Mouse (Mus musculus) neural tube, embryonic 11.5 days (tissue): ENCODE results near the gene Tead4. TPM values are rescaled to one million over a fixed set of nuclear protein-coding genes. Genes with fewer than 3 reads are reported as not detected.

Experiments used
- ATAC-seq: fragments of 200-750 bp; cut with Nextera tagmentation; 2 replicates; pipeline ENCODE4 v1.8.0; 2017; ENCODE audit warnings: moderate number of reproducible peaks, mild to moderate bottlenecking, moderate TSS enrichment, moderate library complexity; ENCODE audit not compliant: insufficient read depth, low FRiP score, low TSS enrichment
- DNase-seq: peaks from one replicate; pipeline ENCODE4 v3.0.0-alpha.2; 2015; ENCODE audit warnings: low spot score
- H3K27ac ChIP-seq: fragments of 300-500 bp; sonication (generic); 2 replicates; pipeline ENCODE4 v1.5.1; 2014; ENCODE audit warnings: low read depth, mild to moderate bottlenecking, low read length
- H3K27me3 ChIP-seq: fragments of 300-500 bp; sonication (generic); 2 replicates; pipeline ENCODE4 v1.6.1; 2014; ENCODE audit warnings: mild to moderate bottlenecking, low read length, mixed read lengths; ENCODE audit not compliant: control insufficient read depth, insufficient read depth
- H3K36me3 ChIP-seq: fragments of 300-500 bp; sonication (generic); 2 replicates; pipeline ENCODE4 v1.6.1; 2014; ENCODE audit warnings: mild to moderate bottlenecking, low read length, moderate library complexity, mixed read lengths; ENCODE audit not compliant: control insufficient read depth, insufficient read depth
- H3K4me1 ChIP-seq: fragments of 300-500 bp; sonication (generic); 2 replicates; pipeline ENCODE4 v1.6.1; 2014; ENCODE audit warnings: low read length, mixed read lengths; ENCODE audit not compliant: control insufficient read depth, insufficient read depth
- H3K4me2 ChIP-seq: fragments of 300-500 bp; sonication (generic); 2 replicates; pipeline ENCODE4 v1.6.1; 2014; ENCODE audit warnings: low read depth, mild to moderate bottlenecking, moderate library complexity
- H3K4me3 ChIP-seq: fragments of 300-500 bp; sonication (generic); 2 replicates; pipeline ENCODE4 v1.5.1; 2014; ENCODE audit warnings: low read depth, low read length
- H3K9ac ChIP-seq: fragments of 300-500 bp; sonication (generic); 2 replicates; pipeline ENCODE4 v1.6.1; 2014; ENCODE audit warnings: mild to moderate bottlenecking, low read length
- H3K9me3 ChIP-seq: fragments of 300-500 bp; sonication (generic); 2 replicates; pipeline ENCODE4 v1.6.1; 2016; ENCODE audit warnings: low read length; ENCODE audit not compliant: control insufficient read depth
- WGBS: fragments of 180-500 bp; shearing (Covaris S2); extraction: QIAGEN DNeasy Blood & Tissue Kit; methylation state at CpG from one replicate; pipeline ENCODE4 v1.1.7; 2014; 5-methylcytosine and 5-hydroxymethylcytosine counted together
- polyA plus RNA-seq: library from polyadenylated mRNA; unstranded; fragments of >200 nt; fragmentation: Nextera tagmentation; extraction: Ambion mirVana; gene quantifications from 2 replicates; pipeline ENCODE4 v1.2.1, GENCODE M21; 2014

Tead4 gene
- polyA plus RNA-seq, result 1.9 TPM in 2 replicates

DNA sequence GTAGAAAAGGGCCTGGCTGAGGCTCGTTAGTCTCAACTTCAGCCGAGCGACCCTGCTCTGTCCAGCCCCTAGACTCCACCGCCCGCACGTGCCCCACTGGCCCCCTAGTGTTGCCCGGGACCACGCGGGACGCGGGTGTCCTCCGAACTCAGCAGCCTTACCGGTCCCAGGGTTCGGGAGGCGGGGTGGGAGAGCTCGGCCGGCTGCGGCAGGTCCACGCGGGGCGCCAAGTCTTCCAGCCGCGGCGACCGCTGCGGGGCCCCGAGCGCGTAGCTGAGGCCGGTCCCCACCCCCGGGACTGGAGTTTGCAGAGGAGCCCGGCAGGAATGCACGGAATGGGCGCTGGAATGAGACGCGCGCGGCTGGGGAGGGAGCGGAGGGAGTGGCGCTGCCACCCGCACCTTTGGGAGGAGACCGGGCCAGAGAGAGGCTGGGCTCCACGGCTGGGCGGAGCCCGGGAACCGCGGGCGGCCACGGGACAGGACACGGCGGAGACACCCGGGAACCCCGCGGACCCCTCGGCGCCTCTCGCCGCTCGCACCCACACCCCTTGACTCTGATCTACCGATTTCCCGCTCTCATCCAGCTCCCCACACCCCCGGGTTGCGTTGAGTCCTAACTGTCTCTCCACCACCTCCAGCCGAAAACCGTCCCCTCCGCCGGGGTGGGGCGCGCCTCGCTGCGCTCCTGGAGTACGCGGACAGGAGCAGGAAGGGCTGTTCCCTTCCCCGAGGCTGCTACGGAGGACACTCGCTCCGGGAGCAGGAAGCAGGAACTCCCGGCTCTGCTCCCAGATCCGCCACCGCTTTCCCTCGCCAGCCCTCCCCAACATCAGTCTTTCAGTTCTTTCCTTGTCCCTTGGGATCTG is at the start of gene Tead4:
Gene Tead4 (minus strand): TSS at position 690 of the 868 bp plus-strand sequence.
- ATAC-seq (peak; percentile 79), DNase-seq (peak; percentile 66)
- Histone ChIP-seq H3K9me3 (0 out of 2 replicates have a peak, but pooled peaks cover 3% of the 10 kb centered on the region), H3K4me1 (peaks cover 7% of the 10 kb centered on the region; the same call in 1 of the 2 replicates), H3K27ac (no peak within 1 kb of the TSS), H3K9ac (peak within 1 kb of the TSS; percentile 60), H3K27me3 (peaks cover 34% of the 10 kb centered on the region), H3K4me3 (peak within 1 kb of the TSS; percentile 68), H3K36me3 (no peaks in the 10 kb centered on the region), H3K4me2 (peak within 1 kb of the TSS; percentile 100)
- under 1% methylated on average over 67 of the region's 81 CpGs for whole genome bisulfite sequencing

DNA sequence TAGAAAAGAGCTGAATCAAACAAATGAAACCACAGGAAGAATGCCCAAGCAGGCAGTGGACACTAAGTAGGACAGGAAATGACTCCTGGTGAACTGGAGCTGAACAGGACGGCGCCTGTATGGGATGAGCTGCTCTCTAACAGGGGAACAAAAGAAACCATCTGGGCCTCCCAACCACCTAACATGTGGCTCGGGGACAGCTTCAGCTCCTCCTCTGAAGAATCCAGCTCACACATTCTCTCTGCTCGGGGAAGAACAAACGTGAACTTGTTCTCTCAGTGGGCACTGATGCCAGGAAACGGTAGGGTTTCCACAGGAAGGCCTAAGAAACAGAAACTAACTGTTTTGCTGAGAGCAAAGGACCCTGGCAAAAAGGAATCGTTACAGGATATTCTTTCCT is 49.1 kb upstream of the Tead4 start:
- no peak for DNase-seq
- no peaks in the 10 kb centered on the region for H3K36me3 ChIP-seq

DNA sequence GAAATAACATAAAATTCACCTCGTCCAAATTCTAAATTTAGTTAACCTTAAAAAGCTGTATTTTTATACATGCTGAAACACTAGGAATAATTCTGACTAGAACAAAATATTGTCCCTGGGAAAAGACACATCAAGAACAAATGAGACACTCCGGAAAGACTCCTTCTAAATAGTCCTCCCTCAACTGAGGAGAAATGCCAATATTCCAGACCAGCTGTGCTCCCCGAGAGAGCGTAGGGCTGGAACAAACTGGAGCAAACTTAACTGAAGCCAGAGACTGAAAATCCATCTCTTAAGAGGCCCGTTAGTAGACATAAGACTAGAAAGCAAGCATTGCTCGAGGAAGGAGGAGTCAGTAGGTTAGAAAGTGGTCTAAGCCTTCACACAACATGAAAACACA is 46.2 kb upstream of the Tead4 start:
- no peak overlapping the region for H3K4me3 ChIP-seq
- no peaks in the 10 kb centered on the region for H3K27me3 ChIP-seq
- no peaks in the 10 kb centered on the region for H3K4me1 ChIP-seq
- H3K27ac ChIP-seq, result no peak overlapping the region
- H3K9me3 ChIP-seq, result no peaks in the 10 kb centered on the region
- H3K4me2 ChIP-seq, result no peak overlapping the region
- H3K9ac ChIP-seq, result no peak overlapping the region
- ATAC-seq, result no peak
- DNase-seq, result no peak
- H3K36me3 ChIP-seq, result no peaks in the 10 kb centered on the region
- WGBS, result 90% methylated on average over 6 of the region's 6 CpGs

More for the DNA sequence above, 49.1 kb upstream of the Tead4 start:
- 46% methylated on average over 7 of the region's 7 CpGs for WGBS
- H3K27me3 ChIP-seq, result no peaks in the 10 kb centered on the region
- no peak overlapping the region for H3K4me3 ChIP-seq
- H3K4me2 ChIP-seq, result no peak overlapping the region
- no peaks in the 10 kb centered on the region for H3K9me3 ChIP-seq
- no peak overlapping the region for H3K9ac ChIP-seq
- H3K27ac ChIP-seq, result no peak overlapping the region
- ATAC-seq, result no peak
- H3K4me1 ChIP-seq, result peaks cover 2% of the 10 kb centered on the region; the same call in 1 of the 2 replicates

DNA sequence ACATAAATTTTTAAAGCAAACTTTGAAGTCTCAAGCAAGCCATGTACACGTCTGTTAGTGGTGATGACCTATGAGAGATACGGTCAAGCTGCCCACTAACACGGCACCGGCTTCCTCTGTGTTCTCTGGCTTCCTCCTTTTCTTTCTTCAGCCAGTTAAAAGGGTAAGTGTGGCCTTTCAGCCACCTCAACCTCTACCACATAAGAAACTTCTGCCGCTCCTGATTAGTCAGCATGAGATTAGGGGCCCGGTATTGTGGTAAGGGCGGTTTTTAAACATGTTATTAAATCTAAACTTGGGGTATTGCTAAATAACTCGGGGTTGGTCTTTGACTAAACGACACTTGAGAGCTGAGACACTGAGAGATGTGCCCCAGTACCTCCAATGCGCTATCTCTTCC is 45.0 kb upstream of the Tead4 start:
- Histone ChIP-seq H3K4me1 (no peaks in the 10 kb centered on the region), H3K27me3 (no peaks in the 10 kb centered on the region), H3K9ac (no peak overlapping the region), H3K36me3 (no peaks in the 10 kb centered on the region), H3K27ac (no peak overlapping the region), H3K9me3 (no peaks in the 10 kb centered on the region), H3K4me2 (no peak overlapping the region), H3K4me3 (no peak overlapping the region)
- ATAC-seq (no peak), DNase-seq (no peak)
- WGBS, result 94% methylated on average over 10 of the region's 10 CpGs

DNA sequence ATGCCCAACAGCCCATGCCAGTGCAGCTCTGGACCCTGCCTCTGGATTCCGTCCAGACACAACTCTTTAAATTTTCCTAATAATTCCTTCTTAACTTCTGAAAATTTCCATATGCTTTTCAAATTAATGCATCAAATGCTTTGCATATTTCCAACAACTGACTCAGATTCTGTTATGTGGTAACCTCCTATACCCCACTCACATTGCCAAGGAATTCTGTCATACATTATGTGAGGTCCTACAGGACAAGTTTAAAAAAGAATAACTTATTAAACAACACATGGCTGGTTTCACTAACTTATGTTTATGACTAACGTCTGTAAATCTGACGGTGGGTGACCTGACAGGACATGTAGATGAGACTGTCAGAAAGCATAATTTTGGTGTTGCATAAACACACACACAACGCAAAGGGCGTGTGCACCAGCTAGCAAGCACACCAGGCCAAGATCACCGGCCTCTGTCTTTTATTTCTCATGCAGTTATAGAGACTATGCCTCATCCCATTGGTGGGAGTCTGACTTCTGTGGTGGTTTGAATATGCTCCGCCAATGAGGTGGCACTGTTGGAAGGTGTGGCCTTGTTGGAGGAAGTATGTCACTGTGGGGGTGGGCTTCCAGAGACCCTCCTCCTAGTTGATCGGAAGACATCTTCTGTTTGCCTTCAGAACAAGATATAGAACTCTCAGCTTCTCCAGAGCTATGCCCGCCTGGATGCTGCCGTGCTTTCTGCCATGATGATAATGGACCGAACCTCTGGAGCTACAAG is 41.5 kb upstream of the Tead4 start:
- Histone ChIP-seq H3K36me3 (no peaks in the 10 kb centered on the region), H3K9me3 (no peaks in the 10 kb centered on the region), H3K4me1 (no peaks in the 10 kb centered on the region), H3K27ac (no peak overlapping the region), H3K4me3 (no peak overlapping the region), H3K4me2 (no peak overlapping the region), H3K9ac (no peak overlapping the region), H3K27me3 (no peaks in the 10 kb centered on the region)
- ATAC-seq (no peak), DNase-seq (no peak)
- WGBS, result 94% methylated on average over 11 of the region's 11 CpGs

DNA sequence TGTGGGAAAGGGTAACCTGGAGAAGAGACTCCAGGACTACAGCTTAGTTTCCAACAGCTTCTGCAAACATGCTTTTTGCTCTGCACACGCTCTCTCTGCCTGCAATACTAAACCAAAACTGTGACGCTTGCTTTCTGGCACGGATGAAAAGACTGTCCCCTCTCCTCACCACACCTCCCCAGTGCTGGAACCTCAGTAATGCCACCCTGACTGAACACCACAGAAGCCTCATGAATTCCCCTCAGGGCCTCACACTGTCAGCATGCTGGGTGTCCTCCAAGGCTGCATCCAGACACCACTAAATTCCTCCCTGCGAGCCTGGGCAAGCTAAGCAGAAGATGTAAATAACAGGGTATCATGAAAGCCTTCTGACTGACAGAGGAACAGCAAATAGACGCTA is 38.3 kb upstream of the Tead4 start:
- no peak overlapping the region for H3K9ac ChIP-seq
- H3K36me3 ChIP-seq, result no peaks in the 10 kb centered on the region
- H3K4me2 ChIP-seq, result no peak overlapping the region
- no peaks in the 10 kb centered on the region for H3K4me1 ChIP-seq
- 46% methylated on average over 5 of the region's 5 CpGs for WGBS
- no peaks in the 10 kb centered on the region for H3K27me3 ChIP-seq
- ATAC-seq (no peak), DNase-seq (no peak)
- no peak overlapping the region for H3K27ac ChIP-seq
- H3K9me3 ChIP-seq, result no peaks in the 10 kb centered on the region
- no peak overlapping the region for H3K4me3 ChIP-seq

DNA sequence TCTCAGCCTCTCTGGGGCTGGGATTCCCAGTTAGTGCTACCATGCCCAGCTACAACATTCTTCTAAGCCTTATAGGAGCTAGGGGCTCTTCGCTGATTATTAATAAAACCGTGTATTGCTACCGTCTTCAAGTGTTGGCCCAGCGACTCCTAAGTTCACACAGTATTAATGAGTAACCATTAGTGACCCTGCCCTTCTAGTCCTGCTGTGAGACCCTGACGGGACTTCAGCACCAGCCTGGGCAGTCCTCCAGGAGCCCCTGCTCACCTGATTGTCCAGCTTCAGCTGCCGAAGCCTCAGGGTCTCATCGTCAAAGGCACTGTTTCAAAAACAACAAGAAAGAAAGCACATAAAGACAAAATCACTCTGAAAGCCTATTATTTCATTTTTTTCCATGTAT is 36.8 kb upstream of the Tead4 start:
- no peaks in the 10 kb centered on the region for H3K27me3 ChIP-seq
- no peak overlapping the region for H3K4me3 ChIP-seq
- ATAC-seq, result no peak
- H3K9ac ChIP-seq, result no peak overlapping the region
- H3K9me3 ChIP-seq, result no peaks in the 10 kb centered on the region
- H3K4me2 ChIP-seq, result no peak overlapping the region
- no peaks in the 10 kb centered on the region for H3K36me3 ChIP-seq
- WGBS, result 83% methylated on average over 7 of the region's 7 CpGs
- H3K27ac ChIP-seq, result no peak overlapping the region
- H3K4me1 ChIP-seq, result no peaks in the 10 kb centered on the region
- no peak for DNase-seq

DNA sequence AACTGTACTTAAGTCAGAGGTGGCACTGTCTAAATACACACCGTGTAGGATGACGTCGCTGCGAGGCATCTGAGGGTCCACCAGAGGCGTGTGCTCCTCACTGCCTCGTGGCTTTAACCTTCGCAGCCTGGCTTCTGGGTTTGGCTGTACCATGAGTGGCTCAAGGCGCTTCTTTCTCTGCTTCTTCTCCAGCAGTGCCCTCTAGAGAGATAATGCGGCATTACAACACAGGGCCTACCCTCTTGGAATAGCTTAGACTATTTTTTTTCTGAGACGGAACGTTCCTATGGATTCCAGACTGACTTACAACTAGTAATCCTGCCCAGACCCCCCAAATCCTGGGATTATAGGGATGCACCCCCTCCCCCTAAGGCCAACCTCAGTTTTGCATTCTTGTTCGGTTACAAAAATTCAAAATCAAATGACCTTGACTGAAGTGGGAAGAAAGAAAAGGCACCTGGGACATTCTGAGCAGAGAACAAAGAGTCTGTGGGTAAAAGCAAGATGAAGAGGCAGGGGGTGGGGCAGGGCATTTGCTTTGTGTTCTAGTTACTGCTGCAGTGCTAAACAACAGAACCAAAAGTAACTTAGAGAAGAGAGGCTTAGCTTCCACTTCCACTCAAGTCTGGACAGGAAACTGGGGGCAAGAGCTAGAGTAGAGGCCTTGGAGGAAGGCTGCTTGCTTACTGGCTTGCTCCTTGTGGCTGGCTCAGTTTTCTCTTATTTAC is 33.9 kb upstream of the Tead4 start:
- Histone ChIP-seq H3K4me3 (no peak overlapping the region), H3K27me3 (no peaks in the 10 kb centered on the region), H3K36me3 (peaks cover 5% of the 10 kb centered on the region; the same call in 1 of the 2 replicates), H3K27ac (no peak overlapping the region), H3K9ac (no peak overlapping the region), H3K4me2 (no peak overlapping the region), H3K9me3 (no peaks in the 10 kb centered on the region), H3K4me1 (no peaks in the 10 kb centered on the region)
- ATAC-seq (peak; percentile 86), DNase-seq (peak; percentile 82)
- WGBS, result 29% methylated on average over 12 of the region's 12 CpGs
